Mouse (Mus musculus) spleen, adult 12 weeks (tissue): ENCODE measurements around the gene Mrpl58.

Experiments used
- DNase-seq: peaks from one replicate; pipeline ENCODE4 v3.0.0; 2022; ENCODE audit warnings: low spot score

Mrpl58 gene

DNA sequence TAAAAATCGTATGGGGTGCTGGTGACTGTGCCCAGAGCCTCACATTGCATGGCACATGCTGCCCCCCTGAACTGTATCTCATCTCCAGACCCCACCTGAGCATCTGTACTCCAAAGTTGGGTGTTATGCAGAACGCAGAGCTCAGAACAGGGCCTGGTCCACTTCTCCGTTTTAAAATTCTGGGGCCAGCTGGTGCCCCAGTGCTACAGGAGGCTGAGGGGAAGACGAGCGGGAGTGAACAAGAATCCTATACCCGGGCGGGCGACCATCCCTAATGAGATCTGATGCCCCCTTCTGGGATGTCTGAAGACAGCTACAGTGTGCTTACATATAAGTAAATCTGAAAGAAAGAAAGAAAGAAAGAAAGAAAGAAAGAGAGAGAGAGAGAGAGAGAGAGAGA lies 57.4 kb downstream of the Mrpl58 start:
- no peak for DNase-seq

DNA sequence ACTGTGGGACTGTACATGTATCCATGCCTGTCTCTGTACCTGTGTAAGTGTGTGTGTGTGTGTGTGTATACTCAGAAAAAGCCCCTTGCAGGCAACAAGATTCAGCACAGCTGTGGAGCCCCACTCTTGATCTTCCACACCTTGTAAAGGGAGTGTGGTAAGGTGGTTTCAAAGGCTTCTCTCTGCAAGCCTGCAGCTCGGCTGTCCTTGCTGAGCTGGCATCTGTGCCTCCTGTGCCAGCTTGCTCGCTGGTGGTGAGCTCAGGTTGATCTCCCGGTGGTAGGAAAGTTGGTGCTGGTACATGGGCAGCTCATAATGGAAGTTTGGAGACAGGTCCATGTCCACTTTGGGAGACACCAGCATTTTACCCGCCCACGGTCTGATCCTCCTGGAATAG lies 58.3 kb downstream of the Mrpl58 start:
- DNase-seq = no peak
